In the genomic region with DNA sequence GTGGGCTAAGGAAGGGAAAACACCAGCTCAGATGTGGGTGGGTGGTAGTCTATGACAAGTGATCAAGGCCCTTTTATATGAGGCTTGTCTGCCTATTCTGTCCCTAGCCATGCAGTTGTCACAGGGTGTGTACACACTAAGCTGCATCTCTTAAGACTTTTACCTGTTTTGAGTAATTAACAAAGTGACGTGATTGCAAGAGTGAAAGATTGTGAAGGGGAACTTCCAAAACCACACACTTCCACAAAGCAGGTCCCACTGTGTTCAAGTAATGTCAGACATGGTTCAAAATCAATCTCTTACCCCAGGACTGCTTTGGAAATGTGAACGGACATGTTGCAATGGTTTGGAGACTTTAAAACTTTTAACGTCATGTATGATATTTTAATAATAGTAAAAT, we compare ENCODE assay signal across 29 mouse cellular contexts.
"Had no signal": no experiment of that assay in that cellular context is flagged by ENCODE, and none has a peak within 500 bp of the region (broad histone marks: within the 10 kb centered on the region; RNA-seq: fewer than 3 reads in every experiment).

No protein-coding gene starts in this region.

- H3K27me3 ChIP-seq: embryonic facial prominence, embryonic 12.5 days; embryonic facial prominence, embryonic 13.5 days; embryonic facial prominence, embryonic 15.5 days; forebrain, embryonic 12.5 days; forebrain, embryonic 13.5 days; forebrain, embryonic 15.5 days had no signal

- H3K4me3 ChIP-seq: embryonic facial prominence, embryonic 10.5 days; embryonic facial prominence, embryonic 12.5 days; embryonic facial prominence, embryonic 13.5 days; embryonic facial prominence, embryonic 15.5 days; erythroblast, embryonic 14.5 days; forebrain, embryonic 10.5 days; forebrain, embryonic 12.5 days; forebrain, embryonic 13.5 days; forebrain, embryonic 15.5 days; gastrocnemius, adult 2 months; heart, adult 2 months; heart, embryonic 10.5 days had no signal

- ATAC-seq: forebrain, embryonic 13.5 days; forebrain, embryonic 14.5 days; forebrain, embryonic 15.5 days; forebrain, postnatal 0 days had no signal

- H3K9me3 ChIP-seq: embryonic facial prominence, embryonic 10.5 days; embryonic facial prominence, embryonic 12.5 days; embryonic facial prominence, embryonic 13.5 days; embryonic facial prominence, embryonic 15.5 days; forebrain, embryonic 10.5 days; forebrain, embryonic 12.5 days; forebrain, embryonic 13.5 days; forebrain, embryonic 15.5 days; heart, embryonic 10.5 days had no signal

- DNase-seq: cerebellum, adult 8-10 months; cerebellum, adult 9-10 months; cerebellum, adult 9-11 months; cerebellum, postnatal 10 days; cerebellum, postnatal 14 days; cerebellum, postnatal 25 days; cerebellum, postnatal 36 days; embryo, embryonic 11 days; forebrain, postnatal 0 days; gastrocnemius, adult 2 months; gastrocnemius, postnatal 10 days; gastrocnemius, postnatal 14 days; gastrocnemius, postnatal 25 days; gastrocnemius, postnatal 36 days; heart, adult 11 months; heart, adult 18-20 months; heart, adult 2 months had no signal

- H3K27ac ChIP-seq: embryonic facial prominence, embryonic 10.5 days; embryonic facial prominence, embryonic 12.5 days; embryonic facial prominence, embryonic 13.5 days; embryonic facial prominence, embryonic 15.5 days; forebrain, embryonic 10.5 days; forebrain, embryonic 12.5 days; forebrain, embryonic 13.5 days; forebrain, embryonic 15.5 days; gastrocnemius, adult 2 months; heart, adult 2 months; heart, embryonic 10.5 days had no signal

- H3K9ac ChIP-seq: embryonic facial prominence, embryonic 12.5 days; embryonic facial prominence, embryonic 13.5 days; embryonic facial prominence, embryonic 15.5 days; forebrain, embryonic 12.5 days; forebrain, embryonic 13.5 days; forebrain, embryonic 15.5 days; forebrain, postnatal 0 days had no signal

- H3K4me2 ChIP-seq: embryonic facial prominence, embryonic 12.5 days; embryonic facial prominence, embryonic 13.5 days; embryonic facial prominence, embryonic 15.5 days; forebrain, embryonic 12.5 days; forebrain, embryonic 13.5 days; forebrain, embryonic 15.5 days; heart, embryonic 11.5 days had no signal

- H3K36me3 ChIP-seq: embryonic facial prominence, embryonic 10.5 days; embryonic facial prominence, embryonic 12.5 days; embryonic facial prominence, embryonic 13.5 days; embryonic facial prominence, embryonic 15.5 days; forebrain, embryonic 10.5 days; forebrain, embryonic 12.5 days; forebrain, embryonic 15.5 days; heart, embryonic 10.5 days had no signal

- H3K4me1 ChIP-seq: embryonic facial prominence, embryonic 10.5 days; embryonic facial prominence, embryonic 12.5 days; embryonic facial prominence, embryonic 13.5 days; embryonic facial prominence, embryonic 15.5 days; forebrain, embryonic 10.5 days; forebrain, embryonic 12.5 days; forebrain, embryonic 13.5 days; forebrain, embryonic 15.5 days; heart, embryonic 10.5 days had no signal
